Mouse (Mus musculus) kidney, adult 2 months (tissue): ENCODE measurements around the gene Olfml2a. TPM values are rescaled to one million over a fixed set of nuclear protein-coding genes. Genes with fewer than 3 reads are reported as not detected.
"Not testable (repeated sequence)": the region's sequence is repeated elsewhere in the genome, so short reads cannot be mapped to it uniquely, and the experiment has no call there.

Source experiments
- DNase-seq: peaks from one replicate; pipeline ENCODE4 v3.0.0; 2021
- H3K27ac ChIP-seq: fragments of 200-500 bp; 2 replicates; pipeline ENCODE4 v1.5.1; 2012; ENCODE audit warnings: low read depth, low read length, control low read depth, inconsistent platforms; ENCODE audit not compliant: insufficient read depth
- H3K27me3 ChIP-seq: fragments of 200-500 bp; replicated peaks from 2 replicates; pipeline ENCODE4 v1.6.1; 2012; ENCODE audit warnings: mild to moderate bottlenecking, moderate library complexity, low read length, inconsistent platforms; ENCODE audit not compliant: control insufficient read depth, insufficient read depth
- H3K36me3 ChIP-seq: fragments of 200-500 bp; 2 replicates; pipeline ENCODE4 v1.6.1; 2012; ENCODE audit warnings: mild to moderate bottlenecking, moderate library complexity, low read length, inconsistent platforms; ENCODE audit not compliant: control insufficient read depth, insufficient read depth
- H3K4me1 ChIP-seq: fragments of 200-500 bp; 2 replicates; pipeline ENCODE4 v1.6.1; 2011; ENCODE audit warnings: low read length; ENCODE audit not compliant: control insufficient read depth, insufficient read depth
- H3K4me3 ChIP-seq: fragments of 200-500 bp; 2 replicates; pipeline ENCODE4 v1.5.1; 2011; ENCODE audit warnings: mild to moderate bottlenecking, low read depth, low read length, control low read depth; ENCODE audit not compliant: insufficient read depth
- CTCF ChIP-seq: fragments of 200-500 bp; conservative IDR thresholded peaks from 2 replicates; pipeline ENCODE4 v1.5.1; 2011; ENCODE audit warnings: low read depth, mild to moderate bottlenecking, control low read depth, low read length, moderate library complexity, mixed read lengths; ENCODE audit not compliant: insufficient read depth, insufficient read length
- POLR2A ChIP-seq: fragments of 200-500 bp; IDR thresholded peaks from one replicate; pipeline ENCODE4 v1.6.1; 2011; ENCODE audit warnings: low read depth, low read length, control low read depth
- WGBS: fragments of 180-500 bp; shearing (Covaris S2); methylation state at CpG from one replicate; pipeline ENCODE4 v1.1.7; 2018; 5-methylcytosine and 5-hydroxymethylcytosine counted together
- polyA plus RNA-seq: library from polyadenylated mRNA; depleted of rRNA; stranded (reverse); fragments of >200 nt; gene quantifications from 2 replicates; pipeline ENCODE4 v1.2.3, GENCODE M21; 2012

Olfml2a gene
- polyA plus RNA-seq, 1 experiment, result 1.2 TPM

GRCm38 (mm10) chr2:39005574-39006079, 73.8 kb downstream of the Olfml2a start, which contains the start of gene Rpl35:
TSS of gene Rpl35 (minus strand) at chr2:39005624.
- H3K27ac ChIP-seq, result peak within 1 kb of the TSS; percentile 22; the same call in 1 of the 2 replicates
- no peaks in the 10 kb centered on the region for H3K27me3 ChIP-seq
- peak; percentile 75 for DNase-seq
- WGBS, result 8% methylated on average over 15 of the region's 15 CpGs
- no peak for TF ChIP-seq POLR2A
- TF ChIP-seq CTCF, result 0 out of 2 replicates have a peak, but pooled peaks have one; percentile 14
- peaks cover 24% of the 10 kb centered on the region for H3K4me1 ChIP-seq
- H3K4me3 ChIP-seq, result peak within 1 kb of the TSS; percentile 79
- H3K36me3 ChIP-seq, result no peaks in the 10 kb centered on the region; the same call in 1 of the 2 replicates

- no peak overlapping the region for H3K27ac ChIP-seq
- H3K27me3 ChIP-seq, result no peaks in the 10 kb centered on the region
- no peak for DNase-seq
- H3K4me3 ChIP-seq, result no peak overlapping the region
- H3K36me3 ChIP-seq, result no peaks in the 10 kb centered on the region
- no peak for TF ChIP-seq POLR2A
- TF ChIP-seq CTCF, result no peak
- WGBS, result 89% methylated on average over 14 of the region's 14 CpGs
- peaks cover 24% of the 10 kb centered on the region for H3K4me1 ChIP-seq
These were observed 74.5 kb downstream of the Olfml2a start for GRCm38 (mm10) chr2:39006149-39006730.

GRCm38 (mm10) chr2:39007865-39008264, 76.1 kb downstream of the Olfml2a start:
- peak; percentile 96 for DNase-seq
- Histone ChIP-seq H3K4me1 (peaks cover 26% of the 10 kb centered on the region), H3K36me3 (no peaks in the 10 kb centered on the region), H3K27me3 (no peaks in the 10 kb centered on the region), H3K27ac (peak overlapping the region; percentile 64), H3K4me3 (peak overlapping the region; percentile 70)
- under 1% methylated on average over 43 of the region's 44 CpGs for WGBS
- peak; percentile 80 for TF ChIP-seq POLR2A
- TF ChIP-seq CTCF, result no peak

DNA sequence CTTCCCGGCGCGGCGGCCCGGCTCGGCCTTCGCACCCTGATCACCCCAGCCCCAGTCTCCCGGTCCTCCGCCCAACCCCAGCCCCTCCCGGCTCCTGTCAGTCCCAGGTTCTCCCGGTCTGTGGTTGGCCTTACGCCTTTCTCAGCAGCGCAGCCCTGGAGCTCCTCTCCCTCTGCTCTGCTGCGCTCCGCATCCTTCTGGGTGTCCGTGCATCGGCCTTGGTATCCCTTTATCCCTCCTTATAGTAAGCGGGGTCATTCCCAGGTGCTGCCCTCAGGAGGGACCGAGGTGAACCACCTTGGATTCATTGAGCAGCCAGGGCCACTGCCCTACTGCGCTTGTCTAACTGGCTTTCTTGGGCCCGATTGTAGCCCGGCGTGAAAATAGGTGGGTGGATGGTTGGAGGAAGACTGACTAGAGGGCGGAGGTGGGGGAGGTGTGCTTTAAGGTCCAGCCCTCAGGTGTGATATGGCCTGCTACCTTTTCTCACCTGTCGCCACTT, 76.6 kb downstream of the Olfml2a start:
- WGBS, result under 1% methylated on average over 25 of the region's 25 CpGs
- DNase-seq, result no peak
- Histone ChIP-seq H3K27ac (peak overlapping the region; percentile 53), H3K4me3 (peak overlapping the region; percentile 68), H3K36me3 (no peaks in the 10 kb centered on the region), H3K4me1 (peaks cover 27% of the 10 kb centered on the region), H3K27me3 (no peaks in the 10 kb centered on the region)
- TF ChIP-seq CTCF, result no peak
- TF ChIP-seq POLR2A, result no peak

DNA sequence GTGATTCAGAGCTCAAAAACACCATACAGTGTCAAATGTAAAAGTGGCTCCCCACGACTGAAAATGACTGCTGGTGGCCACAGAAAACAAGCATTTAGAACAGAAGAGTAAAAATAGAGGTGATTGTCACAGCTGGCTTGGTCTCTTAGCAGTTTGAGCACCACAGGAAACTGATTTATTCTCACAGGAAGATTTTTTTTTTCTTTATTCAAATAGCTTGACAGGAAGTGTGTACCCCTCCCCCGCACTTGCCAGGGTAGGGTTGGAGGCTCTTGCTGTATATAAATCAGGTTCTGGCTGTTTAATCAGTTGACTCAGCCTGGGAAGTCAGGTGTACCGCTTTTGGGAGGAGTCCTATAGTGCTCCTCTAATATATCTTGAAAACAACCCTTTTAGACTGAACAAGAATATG, 77.2 kb downstream of the Olfml2a start:
- peak; percentile 38 for DNase-seq
- 3% methylated on average over 3 of the region's 3 CpGs for WGBS

GRCm38 (mm10) chr2:39010144-39010543, 78.4 kb downstream of the Olfml2a start:
- H3K4me3 ChIP-seq, H3K36me3 ChIP-seq, DNase-seq, H3K27ac ChIP-seq, H3K27me3 ChIP-seq: not testable (repeated sequence)
- 88% methylated on average over 5 of the region's 5 CpGs for WGBS
- peaks cover 18% of the 10 kb centered on the region for H3K4me1 ChIP-seq

More for the DNA sequence above, 77.2 kb downstream of the Olfml2a start:
- peak overlapping the region; percentile 9; the same call in 1 of the 2 replicates for H3K27ac ChIP-seq
- peaks cover 23% of the 10 kb centered on the region for H3K4me1 ChIP-seq
- H3K27me3 ChIP-seq, result no peaks in the 10 kb centered on the region
- no peak for TF ChIP-seq CTCF
- TF ChIP-seq POLR2A, result no peak
- H3K4me3 ChIP-seq, result peak overlapping the region; percentile 68
- H3K36me3 ChIP-seq, result no peaks in the 10 kb centered on the region

DNA sequence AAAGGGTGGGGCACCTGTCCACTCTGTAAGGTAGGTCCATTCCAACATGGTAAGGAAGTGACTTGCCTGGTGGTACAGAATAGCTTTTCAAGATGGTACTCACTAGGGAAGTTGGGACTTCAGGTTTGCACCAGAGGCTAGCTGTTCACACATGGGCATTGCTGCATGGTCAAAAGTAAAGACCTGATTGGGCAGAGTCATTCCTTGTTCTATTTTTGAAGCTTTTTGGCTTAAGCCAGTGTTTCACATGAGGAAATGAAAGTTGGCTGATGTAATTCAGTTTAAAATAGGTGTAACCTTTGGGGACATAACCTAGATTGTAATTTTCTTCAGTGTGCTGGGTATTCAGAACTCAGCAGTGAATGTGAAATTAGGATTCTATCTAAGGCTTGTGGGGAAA, 79.5 kb downstream of the Olfml2a start:
- Histone ChIP-seq H3K27me3 (no peaks in the 10 kb centered on the region), H3K4me3 (no peak overlapping the region), H3K27ac (0 out of 2 replicates have a peak overlapping the region, but pooled peaks have one; percentile 26), H3K4me1 (peaks cover 16% of the 10 kb centered on the region), H3K36me3 (peaks cover 7% of the 10 kb centered on the region)
- TF ChIP-seq CTCF (no peak), POLR2A (no peak)
- DNase-seq, result no peak
